Mouse (Mus musculus) kidney, embryonic 15.5 days (tissue): ENCODE data around the gene Tssc4. TPM values are rescaled to one million over a fixed set of nuclear protein-coding genes. Genes with fewer than 3 reads are reported as not detected.

Experiments
- ATAC-seq: fragments of 200-750 bp; cut with Nextera tagmentation; replicated peaks from 2 replicates; pipeline ENCODE4 v1.8.0; 2017; ENCODE audit warnings: moderate TSS enrichment; ENCODE audit not compliant: low FRiP score
- H3K27ac ChIP-seq: fragments of 300-500 bp; sonication (generic); 2 replicates; pipeline ENCODE4 v1.5.1; 2015; ENCODE audit warnings: mild to moderate bottlenecking, inconsistent platforms
- H3K27me3 ChIP-seq: fragments of 300-500 bp; sonication (generic); 2 replicates; pipeline ENCODE4 v1.6.1; 2015; ENCODE audit warnings: inconsistent platforms
- H3K36me3 ChIP-seq: fragments of 300-500 bp; sonication (generic); 2 replicates; pipeline ENCODE4 v1.6.1; 2015; ENCODE audit warnings: inconsistent platforms
- H3K4me1 ChIP-seq: fragments of 300-500 bp; sonication (generic); 2 replicates; pipeline ENCODE4 v1.6.1; 2015; ENCODE audit warnings: inconsistent platforms
- H3K4me2 ChIP-seq: fragments of 300-500 bp; sonication (generic); 2 replicates; pipeline ENCODE4 v1.6.1; 2015; ENCODE audit warnings: moderate library complexity, mild to moderate bottlenecking, inconsistent platforms
- H3K4me3 ChIP-seq: fragments of 300-500 bp; sonication (generic); replicated peaks from 2 replicates; pipeline ENCODE4 v1.5.1; 2015; ENCODE audit warnings: mild to moderate bottlenecking, inconsistent platforms
- H3K9ac ChIP-seq: fragments of 300-500 bp; sonication (generic); 2 replicates; pipeline ENCODE4 v1.6.1; 2015; ENCODE audit warnings: mild to moderate bottlenecking, inconsistent platforms
- H3K9me3 ChIP-seq: fragments of 300-500 bp; sonication (generic); replicated peaks from 2 replicates; pipeline ENCODE4 v1.6.1; 2016; ENCODE audit warnings: inconsistent platforms
- WGBS: fragments of 180-500 bp; shearing (Covaris S2); methylation state at CpG from one replicate; pipeline ENCODE4 v1.1.7; 2015; ENCODE audit warnings: mixed read lengths; 5-methylcytosine and 5-hydroxymethylcytosine counted together
- polyA plus RNA-seq: library from polyadenylated mRNA; unstranded; fragments of >200 nt; fragmentation: Nextera tagmentation; extraction: Ambion mirVana; gene quantifications from 2 replicates; pipeline ENCODE4 v1.2.1, GENCODE M21; 2015

The Tssc4 gene
- polyA plus RNA-seq, 1 experiment from 2014 or later = 105 TPM

DNA sequence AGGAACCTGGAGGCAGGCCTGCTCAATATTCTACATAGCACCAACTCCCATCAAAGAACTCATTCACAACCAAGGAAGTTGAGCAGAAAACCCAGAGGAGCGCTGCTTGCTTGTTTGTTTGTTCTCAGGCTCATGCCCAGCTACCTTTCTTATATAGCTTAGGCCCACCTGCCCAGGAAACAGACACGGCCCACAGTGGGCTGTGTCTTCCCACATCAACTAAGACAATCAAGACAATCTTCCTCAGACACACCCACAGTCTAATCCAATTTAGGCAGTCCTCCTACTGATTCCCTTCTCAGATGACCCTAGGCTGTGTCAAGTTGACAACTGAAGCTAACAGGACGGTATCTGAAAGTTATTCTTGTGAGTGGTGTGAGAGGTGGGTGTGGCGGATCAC is 37.0 kb downstream of the Tssc4 start, which contains the start of gene Kcnq1:
TSS of gene Kcnq1 (plus strand) at position 301 of the 400 bp plus-strand sequence.
- H3K9me3 ChIP-seq = no peaks in the 10 kb centered on the region
- H3K4me3 ChIP-seq = peak within 1 kb of the TSS; percentile 50
- peaks cover 38% of the 10 kb centered on the region for H3K4me1 ChIP-seq
- peak within 1 kb of the TSS; percentile 25; the same call in 1 of the 2 replicates for H3K27ac ChIP-seq
- peaks cover 55% of the 10 kb centered on the region for H3K27me3 ChIP-seq
- no peaks in the 10 kb centered on the region for H3K36me3 ChIP-seq
- 70% methylated on average over 4 of the region's 4 CpGs for WGBS
- ATAC-seq = no peak
- peak within 1 kb of the TSS; percentile 85 for H3K4me2 ChIP-seq
- H3K9ac ChIP-seq = peak within 1 kb of the TSS; percentile 37

DNA sequence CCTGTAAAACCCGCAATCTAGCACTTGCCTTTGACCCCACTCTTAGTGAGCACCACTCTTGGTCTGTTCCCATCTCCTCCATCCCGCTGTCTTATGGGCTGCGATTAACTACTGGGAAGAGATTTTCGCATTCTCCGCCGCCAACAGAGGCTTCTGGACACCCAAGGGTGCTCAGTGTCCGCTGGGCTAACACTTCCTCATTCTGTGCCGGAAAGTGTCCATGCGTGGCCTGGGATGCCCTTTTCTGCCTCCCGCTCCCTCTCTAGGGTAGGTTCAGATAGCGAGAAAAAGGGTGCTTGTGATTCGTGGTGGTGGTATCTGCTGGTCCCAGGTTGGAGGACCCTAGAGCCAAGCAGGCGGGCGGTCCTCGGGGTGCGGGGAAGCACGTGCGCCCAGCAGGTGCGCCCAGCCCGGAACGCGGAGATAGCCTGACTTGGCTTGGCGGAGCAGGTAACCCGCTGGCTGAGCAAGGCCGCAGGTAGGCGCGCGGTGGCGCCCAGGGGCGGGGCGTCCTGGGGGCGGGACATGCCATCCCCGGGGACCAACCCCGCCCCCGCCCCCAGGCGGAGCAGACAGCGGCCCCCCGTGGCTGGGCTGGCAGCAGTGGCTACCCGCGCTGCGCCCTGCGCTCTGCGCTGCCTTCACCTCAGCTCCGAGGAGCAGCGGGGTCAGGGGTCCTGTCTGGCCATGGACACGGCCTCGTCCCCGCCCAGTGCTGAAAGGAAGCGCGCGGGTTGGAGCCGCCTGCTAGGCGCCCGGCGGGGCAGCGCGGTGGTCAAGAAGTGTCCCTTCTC is 37.8 kb downstream of the Tssc4 start:
- H3K9me3 ChIP-seq = no peaks in the 10 kb centered on the region
- peak overlapping the region; percentile 37 for H3K9ac ChIP-seq
- 7% methylated on average over 54 of the region's 57 CpGs for WGBS

DNA sequence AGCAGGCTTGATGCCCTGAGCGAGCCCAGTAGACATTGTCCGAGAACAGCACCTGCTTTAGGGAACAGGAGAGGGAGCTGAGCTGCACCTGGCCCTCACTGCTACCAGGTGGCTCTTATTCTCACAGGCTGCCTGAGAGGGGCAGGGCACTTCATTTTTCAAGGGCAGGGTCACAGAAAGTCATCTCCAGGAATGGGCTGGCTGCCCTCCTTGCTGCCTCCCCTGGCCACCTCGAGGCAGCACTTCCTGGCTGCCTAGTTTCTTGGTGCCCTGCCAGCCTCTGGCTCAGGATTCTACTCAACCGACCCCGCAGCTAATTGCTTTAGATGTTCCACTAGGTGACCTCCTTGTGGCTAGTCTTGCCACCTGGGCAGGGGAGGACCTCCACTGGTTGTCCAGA is 39.2 kb downstream of the Tssc4 start:
- WGBS = 38% methylated on average over 5 of the region's 5 CpGs
- H3K9ac ChIP-seq = no peak overlapping the region
- peaks cover 39% of the 10 kb centered on the region for H3K4me1 ChIP-seq
- ATAC-seq = no peak
- H3K4me2 ChIP-seq = peak overlapping the region; percentile 85
- H3K27me3 ChIP-seq = peaks cover 53% of the 10 kb centered on the region
- H3K4me3 ChIP-seq = no peak overlapping the region
- no peaks in the 10 kb centered on the region for H3K9me3 ChIP-seq
- peak overlapping the region; percentile 69; the same call in 1 of the 2 replicates for H3K27ac ChIP-seq
- H3K36me3 ChIP-seq = no peaks in the 10 kb centered on the region

More for the DNA sequence above, 37.8 kb downstream of the Tssc4 start:
- Histone ChIP-seq H3K4me1 (peaks cover 39% of the 10 kb centered on the region), H3K4me2 (peak overlapping the region; percentile 85), H3K36me3 (no peaks in the 10 kb centered on the region), H3K27me3 (peaks cover 55% of the 10 kb centered on the region), H3K4me3 (peak overlapping the region; percentile 50), H3K27ac (0 out of 2 replicates have a peak overlapping the region, but pooled peaks have one; percentile 20)
- peak; percentile 65 for ATAC-seq

DNA sequence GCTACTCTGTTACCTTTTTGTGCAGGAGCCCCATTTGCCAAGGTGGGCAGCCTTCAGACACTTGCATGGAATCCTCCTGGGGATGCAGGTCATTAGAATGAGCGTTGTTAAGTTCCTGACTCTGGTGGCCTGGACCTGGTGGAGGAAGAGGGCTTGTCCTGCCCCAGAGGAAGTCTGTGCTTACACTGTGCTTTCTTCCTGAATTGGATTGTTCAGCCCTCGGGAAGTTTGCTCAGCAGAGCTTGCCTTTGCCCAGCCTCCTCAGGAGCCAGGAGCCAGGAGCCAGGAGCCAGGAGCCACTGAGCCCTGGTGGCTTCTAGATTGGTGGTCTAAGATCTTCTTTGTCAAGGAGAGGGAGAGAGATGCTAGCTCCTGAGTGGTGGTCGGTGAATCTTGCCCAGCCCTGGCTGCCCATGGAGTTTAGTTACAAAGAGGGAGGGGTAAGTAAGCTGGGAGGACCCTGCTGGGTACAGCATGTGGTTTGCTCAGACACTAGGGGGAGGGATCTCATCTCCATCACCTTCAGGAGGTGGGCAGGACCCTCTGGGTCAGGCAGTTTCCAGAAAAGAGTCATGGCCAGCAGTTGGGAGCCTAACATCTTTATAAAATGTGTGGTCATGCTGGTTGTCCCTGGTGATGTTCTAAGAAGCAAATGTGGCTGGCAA is 40.1 kb downstream of the Tssc4 start:
- no peaks in the 10 kb centered on the region for H3K36me3 ChIP-seq
- H3K4me1 ChIP-seq = peaks cover 39% of the 10 kb centered on the region
- H3K9me3 ChIP-seq = no peaks in the 10 kb centered on the region
- H3K9ac ChIP-seq = 0 out of 2 replicates have a peak overlapping the region, but pooled peaks have one; percentile 17
- H3K27ac ChIP-seq = peak overlapping the region; percentile 69
- WGBS = 19% methylated on average over 3 of the region's 3 CpGs
- H3K4me3 ChIP-seq = no peak overlapping the region
- H3K4me2 ChIP-seq = peak overlapping the region; percentile 85
- peaks cover 49% of the 10 kb centered on the region for H3K27me3 ChIP-seq
- ATAC-seq = 0 out of 2 replicates have a peak, but pooled peaks have one; percentile 14

DNA sequence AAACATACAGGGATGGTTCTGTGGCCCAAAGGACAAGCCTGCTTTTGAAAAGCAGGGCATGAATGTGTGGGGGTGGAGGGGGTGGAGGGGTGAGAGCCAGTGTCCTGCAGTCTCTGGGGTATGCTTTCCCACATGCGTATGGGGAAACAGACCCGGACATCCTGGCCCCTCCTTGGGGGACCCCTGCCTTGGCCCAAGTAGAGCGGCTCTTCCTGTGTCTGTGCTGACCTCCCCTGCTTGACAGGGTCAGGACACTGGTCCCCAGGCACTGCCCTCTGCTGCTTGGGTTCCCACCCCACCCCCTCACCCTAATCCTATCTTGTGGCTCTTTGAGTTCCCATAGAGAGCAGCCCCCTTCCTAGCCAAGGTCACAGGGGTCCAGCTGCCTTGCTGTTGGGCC is 40.6 kb downstream of the Tssc4 start:
- ATAC-seq = no peak
- Histone ChIP-seq H3K9me3 (no peaks in the 10 kb centered on the region), H3K4me2 (peak overlapping the region; percentile 85), H3K27me3 (peaks cover 47% of the 10 kb centered on the region), H3K4me1 (peaks cover 39% of the 10 kb centered on the region), H3K9ac (no peak overlapping the region), H3K27ac (0 out of 2 replicates have a peak overlapping the region, but pooled peaks have one; percentile 69), H3K4me3 (no peak overlapping the region), H3K36me3 (no peaks in the 10 kb centered on the region)
- 63% methylated on average over 3 of the region's 3 CpGs for WGBS

DNA sequence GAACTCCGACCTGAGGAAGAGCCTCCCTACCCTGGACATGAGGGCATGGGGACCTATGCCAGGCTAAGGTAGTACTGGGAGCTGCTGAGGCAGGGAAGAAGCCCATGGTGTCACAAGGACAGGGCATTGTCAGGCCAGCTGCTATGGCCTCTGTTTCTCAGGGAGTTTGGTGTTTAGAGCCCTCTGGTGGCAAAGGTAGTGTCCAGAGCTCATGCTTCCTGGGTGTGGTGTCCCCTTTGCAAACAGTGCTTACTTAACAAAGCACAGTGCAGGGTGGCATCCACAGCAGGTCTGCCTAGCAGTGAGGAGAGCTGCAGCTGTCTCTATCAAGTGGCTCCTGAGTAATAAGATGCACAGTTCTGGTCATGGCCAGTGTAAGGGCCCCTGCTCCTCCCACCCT is 41.8 kb downstream of the Tssc4 start:
- Histone ChIP-seq H3K4me3 (no peak overlapping the region), H3K9me3 (no peaks in the 10 kb centered on the region), H3K27ac (no peak overlapping the region), H3K4me2 (no peak overlapping the region), H3K4me1 (peaks cover 39% of the 10 kb centered on the region), H3K36me3 (no peaks in the 10 kb centered on the region), H3K9ac (no peak overlapping the region), H3K27me3 (peaks cover 36% of the 10 kb centered on the region)
- ATAC-seq = no peak
- 81% methylated on average over 1 of the region's 1 CpGs for WGBS

DNA sequence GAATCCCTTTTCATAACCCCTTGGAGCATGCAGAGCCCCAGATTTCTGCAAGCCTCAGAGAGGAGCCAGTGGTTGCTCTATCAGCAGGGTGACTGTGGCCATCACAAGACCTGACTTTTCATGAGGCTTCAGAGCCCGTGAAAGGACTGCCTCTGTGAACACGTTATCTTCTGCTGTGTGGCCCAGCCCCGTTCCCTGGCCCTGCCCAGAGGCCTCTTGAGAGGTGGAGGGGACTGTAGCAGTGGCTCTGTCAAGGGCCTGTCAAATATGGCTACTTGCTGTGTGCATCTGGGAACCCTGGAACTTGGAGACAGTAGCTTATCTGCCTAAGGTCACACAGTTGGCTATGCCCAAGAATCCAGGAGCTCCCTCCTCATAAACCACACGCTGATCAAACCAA is 42.7 kb downstream of the Tssc4 start:
- H3K27me3 ChIP-seq = peaks cover 26% of the 10 kb centered on the region
- no peak for ATAC-seq
- no peaks in the 10 kb centered on the region for H3K36me3 ChIP-seq
- H3K4me2 ChIP-seq = no peak overlapping the region
- no peak overlapping the region for H3K9ac ChIP-seq
- WGBS = 66% methylated on average over 4 of the region's 4 CpGs
- no peak overlapping the region for H3K27ac ChIP-seq
- H3K4me3 ChIP-seq = no peak overlapping the region
- H3K4me1 ChIP-seq = peaks cover 35% of the 10 kb centered on the region
- no peaks in the 10 kb centered on the region for H3K9me3 ChIP-seq

DNA sequence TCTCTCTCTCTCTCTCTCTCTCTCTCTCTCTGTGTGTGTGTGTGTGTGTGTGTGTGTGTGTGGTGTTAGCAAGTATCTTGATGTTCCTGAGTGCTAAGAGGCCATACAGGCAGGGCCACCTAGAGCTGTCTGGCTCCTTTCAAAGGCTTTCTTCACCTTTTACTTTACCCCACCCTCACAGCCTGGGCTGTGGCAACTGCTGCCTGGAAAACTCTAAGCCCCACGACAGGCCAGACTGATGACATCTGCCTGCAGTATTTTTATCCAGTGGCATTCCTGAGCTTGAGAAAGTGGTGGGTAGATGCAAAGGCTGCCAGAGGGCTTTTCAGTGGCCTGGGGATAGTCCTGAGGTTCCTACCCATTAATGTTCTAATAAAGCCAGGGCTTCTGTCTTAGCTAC is 43.3 kb downstream of the Tssc4 start:
- ATAC-seq = no peak
- no peak overlapping the region for H3K9ac ChIP-seq
- 29% methylated on average over 1 of the region's 1 CpGs for WGBS
- H3K4me2 ChIP-seq = no peak overlapping the region
- H3K4me3 ChIP-seq = no peak overlapping the region
- H3K4me1 ChIP-seq = peaks cover 28% of the 10 kb centered on the region
- H3K9me3 ChIP-seq = no peaks in the 10 kb centered on the region
- H3K36me3 ChIP-seq = no peaks in the 10 kb centered on the region
- peaks cover 20% of the 10 kb centered on the region for H3K27me3 ChIP-seq
- H3K27ac ChIP-seq = no peak overlapping the region

DNA sequence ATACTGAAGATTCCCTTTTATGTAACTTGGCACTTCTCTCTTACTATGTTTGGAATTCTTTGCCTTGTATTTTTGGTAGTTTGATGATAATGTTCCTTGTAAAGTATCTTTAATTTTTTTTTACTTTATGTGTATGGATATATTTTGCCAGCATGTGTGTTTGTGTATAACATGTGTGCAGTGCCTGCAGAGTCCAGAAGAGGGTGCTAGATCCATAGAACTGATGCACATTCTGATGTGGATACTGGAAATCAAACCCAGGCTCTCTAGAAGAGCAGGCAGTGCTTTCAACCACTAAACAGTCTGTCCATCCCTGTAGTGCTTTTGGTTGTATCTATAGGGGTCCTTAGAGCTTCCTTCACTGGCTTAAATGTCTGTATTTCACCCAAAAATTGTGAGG is 45.7 kb downstream of the Tssc4 start:
- no peaks in the 10 kb centered on the region for H3K36me3 ChIP-seq
- no peak overlapping the region for H3K27ac ChIP-seq
- no peak for ATAC-seq

DNA sequence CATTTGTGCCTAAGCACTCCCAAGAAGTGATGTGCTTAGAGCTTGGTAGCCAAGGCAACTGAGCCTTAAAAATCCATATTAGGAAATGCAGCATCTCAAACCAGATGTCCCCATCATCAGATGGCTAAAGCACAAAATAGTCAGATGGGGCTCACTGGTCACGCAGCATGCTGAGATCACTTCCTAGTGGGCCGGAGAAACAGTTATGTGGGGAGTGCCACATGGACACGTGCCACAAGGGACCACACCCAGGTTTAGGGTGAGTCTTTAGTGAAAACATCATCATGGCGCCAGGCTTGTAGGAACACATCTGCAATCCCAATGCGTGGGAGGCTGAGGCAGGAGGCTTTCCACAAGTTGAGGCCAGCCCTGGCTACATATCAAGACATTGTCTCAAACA is 47.5 kb downstream of the Tssc4 start:
- H3K27me3 ChIP-seq = no peaks in the 10 kb centered on the region
- H3K36me3 ChIP-seq = no peaks in the 10 kb centered on the region
- H3K4me1 ChIP-seq = peaks cover 24% of the 10 kb centered on the region
- no peaks in the 10 kb centered on the region for H3K9me3 ChIP-seq
- H3K4me3 ChIP-seq = no peak overlapping the region
- no peak for ATAC-seq
- H3K27ac ChIP-seq = no peak overlapping the region
- no peak overlapping the region for H3K4me2 ChIP-seq
- WGBS = 78% methylated on average over 5 of the region's 5 CpGs
- no peak overlapping the region for H3K9ac ChIP-seq

More for the DNA sequence above, 45.7 kb downstream of the Tssc4 start:
- Histone ChIP-seq H3K9ac (no peak overlapping the region), H3K4me2 (no peak overlapping the region), H3K9me3 (no peaks in the 10 kb centered on the region), H3K4me1 (peaks cover 21% of the 10 kb centered on the region), H3K4me3 (no peak overlapping the region), H3K27me3 (no peaks in the 10 kb centered on the region)

DNA sequence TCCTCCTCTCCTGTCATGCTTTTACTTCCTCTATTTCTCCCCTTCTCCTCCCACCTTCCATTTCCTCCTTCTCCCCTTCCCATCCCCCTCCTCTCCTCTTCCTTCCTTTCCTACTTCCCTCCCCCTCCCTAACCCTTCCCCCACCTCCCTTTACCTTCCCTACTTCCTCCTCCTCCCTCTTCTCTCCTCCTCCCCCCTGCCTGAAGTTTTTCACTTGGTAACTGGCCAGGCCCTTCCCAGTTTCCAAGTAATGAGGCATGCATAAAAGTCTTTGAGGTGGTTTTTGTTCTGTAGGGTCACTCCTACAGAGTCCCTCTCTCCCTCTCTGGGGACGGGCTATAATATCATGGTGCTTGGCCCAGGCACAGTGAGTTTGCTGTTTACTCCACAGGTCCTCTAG is 50.4 kb downstream of the Tssc4 start:
- Histone ChIP-seq H3K4me1 (peaks cover 47% of the 10 kb centered on the region), H3K27me3 (no peaks in the 10 kb centered on the region), H3K36me3 (no peaks in the 10 kb centered on the region), H3K9me3 (no peaks in the 10 kb centered on the region), H3K4me2 (no peak overlapping the region), H3K27ac (peak overlapping the region; percentile 89), H3K9ac (no peak overlapping the region), H3K4me3 (no peak overlapping the region)
- WGBS = 14% methylated on average over 1 of the region's 1 CpGs
- ATAC-seq = peak; percentile 30; the same call in 1 of the 2 replicates

DNA sequence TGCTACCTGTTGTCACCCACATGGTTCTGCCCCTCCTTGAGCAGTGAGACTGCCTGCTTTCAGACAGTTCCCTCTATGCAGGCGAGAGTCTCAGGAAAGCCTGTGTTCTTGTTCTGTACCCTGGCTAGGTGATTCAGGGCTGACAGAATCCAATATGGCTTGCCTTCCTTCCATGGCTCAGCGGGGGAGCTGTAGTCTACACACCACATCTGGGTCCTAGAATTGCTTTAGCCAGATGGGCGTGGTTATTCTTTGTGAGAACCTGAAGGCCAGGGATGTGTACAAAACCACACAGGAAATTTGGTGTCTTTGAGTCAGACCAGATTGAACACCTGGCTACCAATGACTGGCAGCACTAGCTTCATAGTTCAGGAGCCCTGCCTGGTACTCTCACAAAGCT is 50.8 kb downstream of the Tssc4 start:
- H3K27me3 ChIP-seq = no peaks in the 10 kb centered on the region
- H3K27ac ChIP-seq = peak overlapping the region; percentile 89
- H3K9ac ChIP-seq = no peak overlapping the region
- no peak overlapping the region for H3K4me2 ChIP-seq
- H3K4me1 ChIP-seq = peaks cover 52% of the 10 kb centered on the region
- H3K36me3 ChIP-seq = no peaks in the 10 kb centered on the region
- 66% methylated on average over 3 of the region's 3 CpGs for WGBS
- no peak for ATAC-seq
- no peaks in the 10 kb centered on the region for H3K9me3 ChIP-seq
- no peak overlapping the region for H3K4me3 ChIP-seq
